Mouse (Mus musculus): ENCODE measurements around the gene Epn1. TPM values are rescaled to one million over a fixed set of nuclear protein-coding genes. Genes with fewer than 3 reads are reported as not detected.

Epn1 gene
- polyA plus RNA-seq, 1 experiment from 2014 or later = 46.3 TPM

GRCm38 (mm10) chr7:5060944-5061773 is 18.9 kb upstream of the Epn1 start:
- peak overlapping the region; percentile 78 for H3K9ac ChIP-seq (replicated peaks; ENCODE audit: low read length)
- H3K27me3 ChIP-seq (ENCODE audit: control insufficient read depth, insufficient read depth, low read length) = peaks cover 6% of the 10 kb centered on the region
- no peaks in the 10 kb centered on the region for H3K36me3 ChIP-seq (replicated peaks; ENCODE audit: control insufficient read depth, insufficient read depth, low read depth, low read length)
- H3K4me3 ChIP-seq (ENCODE audit: low read depth, low read length) = peak overlapping the region; percentile 74
- H3K4me2 ChIP-seq (ENCODE audit: low read depth, low read length) = peak overlapping the region; percentile 82
- DNase-seq (ENCODE audit: low spot score) (peak; percentile 100), ATAC-seq (replicated peaks; ENCODE audit: insufficient number of reproducible peaks, low FRiP score, low TSS enrichment, low read depth) (peak; percentile 89)
- H3K9me3 ChIP-seq (replicated peaks; ENCODE audit: control insufficient read depth, low read length) = no peaks in the 10 kb centered on the region
- H3K27ac ChIP-seq (replicated peaks; ENCODE audit: low read depth, low read length) = peak overlapping the region; percentile 96
- H3K4me1 ChIP-seq (ENCODE audit: control insufficient read depth, insufficient read depth, low read length) = peaks cover 6% of the 10 kb centered on the region; the same call in 1 of the 2 replicates
- under 1% methylated on average over 60 of the region's 60 CpGs for WGBS

GRCm38 (mm10) chr7:5061774-5062359 is 18.2 kb upstream of the Epn1 start, which contains the start of gene U2af2:
Gene U2af2, plus strand, starts transcription at chr7:5062143.
- ATAC-seq (replicated peaks; ENCODE audit: insufficient number of reproducible peaks, low FRiP score, low TSS enrichment, low read depth) (peak; percentile 85), DNase-seq (ENCODE audit: low spot score) (peak; percentile 93)
- H3K9ac ChIP-seq (replicated peaks; ENCODE audit: low read length) = peak within 1 kb of the TSS; percentile 78
- H3K4me1 ChIP-seq (ENCODE audit: control insufficient read depth, insufficient read depth, low read length) = peaks cover 6% of the 10 kb centered on the region; the same call in 1 of the 2 replicates
- H3K4me3 ChIP-seq (ENCODE audit: low read depth, low read length) = peak within 1 kb of the TSS; percentile 74
- no peaks in the 10 kb centered on the region for H3K9me3 ChIP-seq (replicated peaks; ENCODE audit: control insufficient read depth, low read length)
- H3K27me3 ChIP-seq (ENCODE audit: control insufficient read depth, insufficient read depth, low read length) = peaks cover 2% of the 10 kb centered on the region; the same call in 1 of the 2 replicates
- peak within 1 kb of the TSS; percentile 96 for H3K27ac ChIP-seq (replicated peaks; ENCODE audit: low read depth, low read length)
- WGBS = under 1% methylated on average over 54 of the region's 65 CpGs
- H3K36me3 ChIP-seq (replicated peaks; ENCODE audit: control insufficient read depth, insufficient read depth, low read depth, low read length) = no peaks in the 10 kb centered on the region; the same call in 1 of the 2 replicates
- peak within 1 kb of the TSS; percentile 82 for H3K4me2 ChIP-seq (ENCODE audit: low read depth, low read length)

GRCm38 (mm10) chr7:5062360-5063001 is 17.6 kb upstream of the Epn1 start:
- peak overlapping the region; percentile 74 for H3K4me3 ChIP-seq (ENCODE audit: low read depth, low read length)
- no peaks in the 10 kb centered on the region; the same call in 1 of the 2 replicates for H3K36me3 ChIP-seq (replicated peaks; ENCODE audit: control insufficient read depth, insufficient read depth, low read depth, low read length)
- no peaks in the 10 kb centered on the region for H3K9me3 ChIP-seq (replicated peaks; ENCODE audit: control insufficient read depth, low read length)
- H3K9ac ChIP-seq (replicated peaks; ENCODE audit: low read length) = peak overlapping the region; percentile 78
- peaks cover 6% of the 10 kb centered on the region; the same call in 1 of the 2 replicates for H3K4me1 ChIP-seq (ENCODE audit: control insufficient read depth, insufficient read depth, low read length)
- peak overlapping the region; percentile 78 for H3K4me2 ChIP-seq (ENCODE audit: low read depth, low read length)
- ATAC-seq (replicated peaks; ENCODE audit: insufficient number of reproducible peaks, low FRiP score, low TSS enrichment, low read depth) (no peak; the same call in 1 of the 2 replicates), DNase-seq (ENCODE audit: low spot score) (peak; percentile 92)
- WGBS = under 1% methylated on average over 51 of the region's 51 CpGs
- no peaks in the 10 kb centered on the region; the same call in 1 of the 2 replicates for H3K27me3 ChIP-seq (ENCODE audit: control insufficient read depth, insufficient read depth, low read length)
- peak overlapping the region; percentile 96 for H3K27ac ChIP-seq (replicated peaks; ENCODE audit: low read depth, low read length)

- DNase-seq (ENCODE audit: low spot score) (no peak), ATAC-seq (replicated peaks; ENCODE audit: insufficient number of reproducible peaks, low FRiP score, low TSS enrichment, low read depth) (no peak)
- WGBS = 91% methylated on average over 6 of the region's 6 CpGs
- H3K27ac ChIP-seq (replicated peaks; ENCODE audit: low read depth, low read length) = no peak overlapping the region
- no peak overlapping the region for H3K4me2 ChIP-seq (ENCODE audit: low read depth, low read length)
- H3K4me1 ChIP-seq (ENCODE audit: control insufficient read depth, insufficient read depth, low read length) = peaks cover 5% of the 10 kb centered on the region; the same call in 1 of the 2 replicates
- H3K27me3 ChIP-seq (ENCODE audit: control insufficient read depth, insufficient read depth, low read length) = no peaks in the 10 kb centered on the region
- H3K36me3 ChIP-seq (replicated peaks; ENCODE audit: control insufficient read depth, insufficient read depth, low read depth, low read length) = peaks cover 13% of the 10 kb centered on the region
- no peak overlapping the region for H3K4me3 ChIP-seq (ENCODE audit: low read depth, low read length)
- no peak overlapping the region for H3K9ac ChIP-seq (replicated peaks; ENCODE audit: low read length)
- no peaks in the 10 kb centered on the region for H3K9me3 ChIP-seq (replicated peaks; ENCODE audit: control insufficient read depth, low read length)
These were observed 15.1 kb upstream of the Epn1 start for GRCm38 (mm10) chr7:5064886-5065285.

GRCm38 (mm10) chr7:5073586-5073985 is 6.4 kb upstream of the Epn1 start:
- Histone ChIP-seq H3K27ac (replicated peaks; ENCODE audit: low read depth, low read length) (no peak overlapping the region), H3K4me1 (ENCODE audit: control insufficient read depth, insufficient read depth, low read length) (no peaks in the 10 kb centered on the region), H3K27me3 (ENCODE audit: control insufficient read depth, insufficient read depth, low read length) (no peaks in the 10 kb centered on the region), H3K9me3 (replicated peaks; ENCODE audit: control insufficient read depth, low read length) (no peaks in the 10 kb centered on the region), H3K9ac (replicated peaks; ENCODE audit: low read length) (no peak overlapping the region), H3K36me3 (replicated peaks; ENCODE audit: control insufficient read depth, insufficient read depth, low read depth, low read length) (peaks cover 45% of the 10 kb centered on the region), H3K4me3 (ENCODE audit: low read depth, low read length) (no peak overlapping the region), H3K4me2 (ENCODE audit: low read depth, low read length) (no peak overlapping the region)
- ATAC-seq (replicated peaks; ENCODE audit: insufficient number of reproducible peaks, low FRiP score, low TSS enrichment, low read depth) (no peak), DNase-seq (ENCODE audit: low spot score) (no peak)
- 80% methylated on average over 1 of the region's 1 CpGs for WGBS

- Histone ChIP-seq H3K36me3 (replicated peaks; ENCODE audit: control insufficient read depth, insufficient read depth, low read depth, low read length) (peaks cover 39% of the 10 kb centered on the region), H3K4me2 (ENCODE audit: low read depth, low read length) (no peak overlapping the region), H3K4me1 (ENCODE audit: control insufficient read depth, insufficient read depth, low read length) (no peaks in the 10 kb centered on the region), H3K27ac (replicated peaks; ENCODE audit: low read depth, low read length) (no peak overlapping the region), H3K9me3 (replicated peaks; ENCODE audit: control insufficient read depth, low read length) (no peaks in the 10 kb centered on the region), H3K9ac (replicated peaks; ENCODE audit: low read length) (no peak overlapping the region), H3K4me3 (ENCODE audit: low read depth, low read length) (no peak overlapping the region), H3K27me3 (ENCODE audit: control insufficient read depth, insufficient read depth, low read length) (no peaks in the 10 kb centered on the region)
- no peak for DNase-seq (ENCODE audit: low spot score)
- WGBS = 90% methylated on average over 5 of the region's 5 CpGs
- no peak for ATAC-seq (replicated peaks; ENCODE audit: insufficient number of reproducible peaks, low FRiP score, low TSS enrichment, low read depth)
These were observed 5.1 kb upstream of the Epn1 start for GRCm38 (mm10) chr7:5074984-5075383.

GRCm38 (mm10) chr7:5076931-5077330 is 3.1 kb upstream of the Epn1 start:
- Histone ChIP-seq H3K4me3 (ENCODE audit: low read depth, low read length) (no peak overlapping the region), H3K27me3 (ENCODE audit: control insufficient read depth, insufficient read depth, low read length) (no peaks in the 10 kb centered on the region), H3K4me1 (ENCODE audit: control insufficient read depth, insufficient read depth, low read length) (no peaks in the 10 kb centered on the region), H3K36me3 (replicated peaks; ENCODE audit: control insufficient read depth, insufficient read depth, low read depth, low read length) (peaks cover 27% of the 10 kb centered on the region), H3K9ac (replicated peaks; ENCODE audit: low read length) (no peak overlapping the region), H3K4me2 (ENCODE audit: low read depth, low read length) (no peak overlapping the region), H3K27ac (replicated peaks; ENCODE audit: low read depth, low read length) (no peak overlapping the region), H3K9me3 (replicated peaks; ENCODE audit: control insufficient read depth, low read length) (no peaks in the 10 kb centered on the region)
- DNase-seq (ENCODE audit: low spot score) = no peak
- WGBS = 95% methylated on average over 2 of the region's 2 CpGs
- ATAC-seq (replicated peaks; ENCODE audit: insufficient number of reproducible peaks, low FRiP score, low TSS enrichment, low read depth) = no peak
